Mouse (Mus musculus): ENCODE results near the gene Prkar2b.

- no peak for TF ChIP-seq CTCF (IDR thresholded peaks at IDR 0.05; ENCODE audit: low read depth, low read length)
- no peak for TF ChIP-seq POLR2A (IDR thresholded peaks at IDR 0.05; ENCODE audit: borderline replicate concordance, low read depth, low read length)
Measured at GRCm38 (mm10) chr12:32104955-32105521, 43.9 kb upstream of the Prkar2b start.
